Mouse (Mus musculus) thymus, postnatal 14 days (tissue): ENCODE data around the gene Gbp9.
A peak's percentile ranks its signal among the peaks of the same experiment; 100 is the strongest.
"Not testable (repeated sequence)": the region's sequence is repeated elsewhere in the genome, so short reads cannot be mapped to it uniquely, and the experiment has no call there.

Source experiments
- DNase-seq: peaks from one replicate; pipeline ENCODE4 v3.0.0; 2021

Gene Gbp9

DNA sequence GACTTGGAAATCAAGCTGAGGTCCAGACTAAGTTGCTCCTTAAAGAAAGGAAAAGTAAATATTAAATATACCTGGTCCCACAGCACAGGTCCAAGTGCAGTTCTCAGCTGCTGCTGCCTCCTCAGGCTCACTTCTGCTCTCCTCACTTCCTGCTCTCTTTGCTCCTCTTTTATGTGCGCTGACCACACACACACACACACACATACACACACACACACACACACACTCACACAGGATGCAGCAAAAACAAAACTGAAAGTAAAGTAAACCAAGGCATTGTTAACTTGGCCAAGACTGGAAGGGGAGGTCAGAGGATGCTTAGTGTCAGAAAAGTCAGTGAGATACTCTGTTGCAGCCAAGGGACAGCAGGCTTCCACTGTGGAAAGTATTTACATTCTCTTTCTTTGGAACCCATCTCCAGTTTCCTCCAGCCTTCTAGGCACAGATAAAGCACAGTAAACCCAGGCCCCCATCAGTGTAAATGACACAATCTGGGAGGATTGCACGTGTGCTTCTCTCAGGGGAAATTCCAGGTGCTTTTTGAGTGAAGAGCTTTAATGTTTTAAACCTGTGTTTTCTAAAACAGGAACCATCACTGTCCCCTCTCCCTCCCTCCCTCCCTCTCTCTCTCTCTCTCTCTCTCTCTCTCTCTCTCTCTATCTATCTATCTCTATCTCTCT, at the start of gene Gbp9, which contains the start of the genes Gbp8 and Gbp4:
Gbp9 (minus strand) TSS at position 131 of the 680 bp plus-strand sequence.
Gbp8 (minus strand) TSS at position 132 of the 680 bp plus-strand sequence.
Gbp4 (minus strand) TSS at position 178 of the 680 bp plus-strand sequence.
- DNase-seq, result peak; percentile 77

DNA sequence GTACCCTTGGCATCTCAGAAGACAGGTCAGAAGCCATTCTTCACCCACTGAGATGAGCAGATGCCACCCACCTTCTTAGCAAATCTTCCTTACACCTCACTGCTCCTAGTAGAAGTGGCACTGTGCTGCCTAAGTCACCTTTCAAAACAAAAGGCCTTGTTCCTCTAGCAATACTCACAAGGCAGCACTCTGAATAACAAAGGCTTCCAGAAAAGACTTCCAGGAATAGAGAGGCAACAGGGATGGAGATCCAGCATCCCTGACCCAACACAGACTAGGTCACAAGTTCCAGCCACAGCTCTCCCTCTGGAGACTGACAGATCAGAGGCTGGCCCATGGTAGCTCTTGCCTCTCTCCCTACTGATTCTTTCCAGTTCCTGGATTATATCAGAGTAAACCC, 42.1 kb upstream of the Gbp9 start:
- DNase-seq, result no peak

DNA sequence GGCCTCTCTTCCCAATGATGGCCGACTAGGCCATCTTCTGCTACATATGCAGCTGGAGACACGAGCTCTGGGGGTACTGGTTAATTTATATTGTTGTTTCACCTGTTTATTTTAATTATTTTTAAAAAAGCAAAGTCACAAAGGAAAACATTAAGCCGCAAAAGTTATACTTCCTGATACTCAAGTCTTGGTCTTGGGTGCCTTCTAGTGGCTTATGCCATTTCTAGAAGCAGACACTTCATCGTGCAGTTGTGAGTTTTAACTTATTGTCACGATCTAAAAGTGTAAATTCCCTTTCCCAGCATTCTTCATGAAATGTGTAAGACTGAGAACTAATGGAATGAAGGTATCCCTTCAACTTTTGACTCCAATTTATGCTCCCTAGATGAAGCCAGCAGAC, 17.2 kb upstream of the Gbp9 start:
- peak; percentile 26 for DNase-seq

DNA sequence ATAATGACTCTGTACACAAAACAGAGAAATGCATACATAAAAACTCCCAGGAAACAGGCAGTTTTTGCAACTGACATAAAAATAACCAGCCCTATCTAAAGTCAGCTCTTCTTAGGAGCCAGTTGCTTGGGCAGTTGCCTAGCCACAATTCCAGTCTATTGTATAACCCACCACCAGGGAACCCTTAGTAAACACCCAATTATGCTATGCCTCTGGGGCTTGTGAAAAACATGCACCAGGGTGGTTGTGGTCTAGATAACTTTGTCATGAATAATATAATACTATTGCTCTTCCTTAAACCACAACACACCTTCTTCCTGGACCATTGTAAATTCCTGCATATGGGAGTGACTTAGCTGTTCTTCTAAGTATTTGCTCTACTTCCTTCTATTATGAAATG, 14.7 kb upstream of the Gbp9 start:
- no peak for DNase-seq

DNA sequence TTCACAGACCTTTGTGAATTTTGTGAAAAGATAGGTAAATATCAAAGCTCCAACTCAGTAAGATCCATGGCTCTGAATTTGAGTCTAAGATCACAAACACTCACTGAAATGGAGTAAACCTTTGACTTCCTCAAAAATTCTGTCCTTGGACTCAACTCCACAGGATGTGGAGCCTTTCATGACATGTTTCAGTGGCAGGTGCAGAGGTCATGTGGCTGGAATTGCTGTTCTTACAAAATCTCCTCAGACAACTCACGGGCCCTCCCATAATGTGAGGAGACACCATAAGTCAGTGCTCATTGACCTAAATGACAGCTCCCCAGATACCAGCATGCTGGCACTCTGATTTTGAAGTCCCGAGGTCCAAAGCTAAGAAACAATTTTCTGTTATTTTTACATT, 8.7 kb upstream of the Gbp9 start:
- DNase-seq, result not testable (repeated sequence)

DNA sequence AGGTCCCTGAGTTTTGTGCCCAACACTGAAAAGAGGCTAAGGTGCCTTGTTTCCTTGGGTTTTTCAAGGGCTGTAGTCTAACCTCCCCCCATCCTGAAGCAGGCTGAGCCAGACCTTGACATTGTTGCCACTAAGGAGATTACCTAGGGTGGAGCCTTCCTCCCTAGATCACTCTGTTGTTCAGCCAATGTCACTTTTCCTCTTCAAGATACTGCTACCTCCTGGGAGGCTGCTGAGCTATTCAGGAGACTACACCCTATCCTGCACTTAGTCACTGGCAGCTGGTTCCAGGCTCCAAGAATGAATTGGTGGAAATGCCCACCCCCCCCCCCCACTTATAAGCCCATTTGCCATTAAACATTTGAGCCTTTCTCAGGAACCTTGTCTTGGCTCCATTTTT, 7.1 kb upstream of the Gbp9 start:
- DNase-seq, result no peak

DNA sequence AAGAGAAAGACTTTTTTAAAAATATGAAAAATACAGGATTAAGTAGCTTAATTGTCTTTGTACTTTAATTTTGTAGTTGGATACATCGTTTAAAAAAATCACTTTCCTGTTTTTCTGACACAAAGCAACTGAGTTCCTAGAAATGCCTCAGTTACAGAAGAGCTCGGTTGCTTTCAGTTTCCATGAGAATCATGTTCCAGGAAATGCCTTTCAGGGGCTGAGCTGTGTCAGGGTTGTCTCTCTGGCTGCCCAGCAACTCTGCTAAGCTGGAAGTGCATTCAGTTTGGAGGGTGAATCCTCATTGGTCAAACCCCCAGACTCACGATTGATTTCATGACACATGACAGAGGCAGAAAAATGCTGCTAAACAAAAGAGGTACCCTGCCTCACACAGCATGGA, 6.4 kb upstream of the Gbp9 start:
- DNase-seq, result peak; percentile 44

DNA sequence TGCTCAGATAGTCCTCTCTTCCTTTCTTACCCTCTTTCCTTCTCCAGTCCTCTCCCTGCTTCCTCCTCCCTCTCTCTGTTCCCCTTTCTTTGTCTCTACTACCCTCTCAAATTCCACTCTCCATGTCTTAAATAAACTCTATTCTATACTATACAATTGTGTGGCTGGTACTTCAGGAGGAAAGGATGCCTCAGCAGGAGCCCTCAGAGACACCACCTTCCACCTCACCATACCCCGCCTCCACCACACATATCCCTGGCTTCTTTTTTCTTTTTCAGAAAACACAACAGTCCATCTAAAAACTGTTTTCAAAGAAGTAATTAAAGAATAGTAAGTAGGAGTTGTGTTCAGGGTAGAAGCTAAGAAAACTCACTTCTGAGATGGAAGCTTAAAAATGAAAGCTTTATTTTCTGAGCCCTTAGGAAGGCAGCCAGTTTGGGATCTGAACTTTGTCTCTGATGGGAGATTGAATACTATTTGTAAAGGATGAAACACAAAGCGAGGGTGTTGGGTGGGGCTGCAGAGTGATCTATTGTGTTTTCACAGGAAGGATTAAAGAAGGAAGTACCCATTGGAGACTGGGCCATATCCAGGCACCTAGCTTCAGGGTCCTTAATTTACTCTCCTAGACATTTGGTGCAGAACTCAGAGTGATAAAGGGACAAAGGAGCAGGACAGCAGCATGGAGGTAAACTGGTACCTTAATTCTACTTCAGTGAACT, 911 bp upstream of the Gbp9 start:
- not testable (repeated sequence) for DNase-seq

DNA sequence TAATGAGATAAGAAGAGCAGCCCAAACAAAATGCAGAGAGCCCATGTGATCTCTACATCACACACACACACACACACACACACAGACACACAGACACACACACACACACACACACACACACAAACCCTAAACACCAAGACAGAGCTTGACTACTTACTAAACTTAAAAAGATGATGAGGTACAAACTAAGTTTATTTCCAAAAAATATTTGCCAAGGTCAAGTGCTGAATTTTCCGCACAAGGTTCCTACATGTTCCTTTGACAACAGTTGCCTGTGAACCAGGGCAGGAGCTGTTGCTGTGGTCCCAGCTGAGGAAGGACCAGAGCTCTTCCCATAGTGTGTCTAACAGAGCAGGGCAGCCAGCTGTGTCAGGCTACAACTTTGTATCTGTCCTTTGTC, 433 bp downstream of the Gbp9 start:
- no peak for DNase-seq

DNA sequence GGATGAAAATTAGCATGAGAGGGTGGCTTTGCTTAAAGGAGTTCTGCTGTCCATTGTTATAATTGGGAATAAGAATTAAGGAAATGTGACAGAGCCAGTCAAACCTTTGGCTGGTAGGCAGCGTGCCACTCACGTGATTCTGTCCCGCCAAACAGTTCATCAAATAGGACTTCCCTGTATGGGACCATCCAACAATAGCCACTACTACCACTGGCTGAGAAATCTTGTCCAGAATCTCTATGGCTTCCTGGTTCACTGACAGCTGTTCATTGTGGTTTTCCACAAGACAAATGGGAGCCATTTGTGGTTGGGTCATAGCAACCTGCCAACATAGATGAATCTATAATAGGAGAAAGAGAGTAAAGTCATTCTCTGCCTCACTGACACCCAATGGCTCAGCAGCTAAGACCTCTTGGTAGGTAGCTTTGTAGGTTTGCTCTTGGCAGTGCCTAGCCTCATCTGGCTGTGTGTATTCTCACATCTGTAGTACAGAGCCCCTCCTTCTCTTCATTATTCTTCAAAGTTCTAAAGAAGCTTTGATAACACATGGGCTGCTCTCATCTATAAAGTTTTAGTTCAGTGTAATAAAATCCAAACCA, 2.5 kb downstream of the Gbp9 start:
- not testable (repeated sequence) for DNase-seq

DNA sequence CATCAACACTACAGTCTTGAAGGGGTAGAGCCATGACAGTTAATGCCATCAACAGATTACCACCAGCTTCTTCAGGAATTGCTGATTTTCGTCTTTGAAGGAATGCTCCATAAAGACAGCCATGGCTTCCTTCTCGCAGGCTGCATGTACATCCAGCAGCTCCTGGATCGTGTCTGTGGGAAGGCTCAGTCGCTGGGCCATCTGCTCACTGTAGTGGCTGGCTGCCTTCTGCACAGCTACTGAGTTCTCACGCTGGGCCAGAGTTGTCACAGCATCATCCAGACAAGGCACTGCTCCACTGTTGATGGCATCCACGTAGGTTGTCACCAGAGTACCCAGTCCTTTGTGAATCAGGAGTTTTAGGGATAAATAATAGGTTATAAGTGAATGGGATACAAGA, 17.6 kb downstream of the Gbp9 start:
- not testable (repeated sequence) for DNase-seq

DNA sequence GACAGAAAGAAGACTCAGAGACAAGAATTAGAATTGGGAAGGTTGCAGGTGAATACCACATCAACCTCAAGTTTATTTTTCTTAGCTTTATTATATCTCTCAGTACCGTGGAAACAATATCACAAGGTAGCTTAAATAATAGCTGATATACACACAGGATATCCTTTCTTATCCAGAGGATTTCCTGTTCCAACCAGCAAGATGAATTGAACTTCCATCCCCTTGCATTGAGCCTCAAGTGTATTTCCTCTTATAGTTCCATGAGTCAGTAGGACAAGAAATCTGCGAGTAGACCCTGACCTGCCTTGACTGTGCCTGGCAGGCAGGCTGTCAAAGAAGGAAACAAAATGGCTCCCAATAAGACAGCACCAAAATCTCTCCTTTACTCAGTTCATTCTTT, 23.6 kb downstream of the Gbp9 start:
- no peak for DNase-seq

DNA sequence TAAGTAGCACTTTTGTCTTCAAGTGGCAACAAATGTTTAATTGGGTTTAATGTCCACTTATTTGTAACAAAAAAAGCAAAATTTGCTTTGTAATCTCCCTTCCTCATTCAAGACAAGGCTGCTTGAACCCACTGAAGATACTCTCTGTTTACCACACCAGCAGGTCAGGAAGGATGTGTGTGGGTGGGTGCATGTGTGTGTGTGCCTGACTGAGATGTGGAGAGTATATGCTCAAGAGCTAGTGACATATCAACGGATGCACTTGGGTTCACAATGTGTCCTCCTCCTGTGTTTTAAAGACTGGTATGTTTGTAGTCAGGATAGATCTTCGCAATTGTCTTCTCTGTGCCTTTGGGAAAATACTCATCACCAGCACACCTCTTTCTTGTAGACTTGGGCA, 24.6 kb downstream of the Gbp9 start:
- DNase-seq, result peak; percentile 65

DNA sequence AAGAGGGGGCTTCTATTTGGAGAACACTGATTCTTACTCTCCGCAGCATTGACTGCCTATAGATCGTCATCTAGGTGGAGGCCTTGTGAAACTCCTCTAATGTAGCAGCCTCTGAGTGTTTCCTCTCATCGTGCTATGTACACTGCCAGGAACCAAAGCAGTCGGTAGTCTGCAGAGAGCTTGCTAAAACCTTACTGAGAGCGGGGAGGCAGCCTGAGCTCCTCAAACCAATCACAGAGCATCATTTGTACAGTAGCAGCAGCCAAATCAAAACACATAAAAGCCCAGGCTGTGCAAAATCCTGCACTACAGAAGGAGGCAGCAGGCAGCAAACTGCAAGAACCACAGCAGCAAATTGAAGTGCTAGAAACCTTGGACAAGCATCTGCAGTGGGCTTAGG, 25.7 kb downstream of the Gbp9 start:
- peak; percentile 39 for DNase-seq

DNA sequence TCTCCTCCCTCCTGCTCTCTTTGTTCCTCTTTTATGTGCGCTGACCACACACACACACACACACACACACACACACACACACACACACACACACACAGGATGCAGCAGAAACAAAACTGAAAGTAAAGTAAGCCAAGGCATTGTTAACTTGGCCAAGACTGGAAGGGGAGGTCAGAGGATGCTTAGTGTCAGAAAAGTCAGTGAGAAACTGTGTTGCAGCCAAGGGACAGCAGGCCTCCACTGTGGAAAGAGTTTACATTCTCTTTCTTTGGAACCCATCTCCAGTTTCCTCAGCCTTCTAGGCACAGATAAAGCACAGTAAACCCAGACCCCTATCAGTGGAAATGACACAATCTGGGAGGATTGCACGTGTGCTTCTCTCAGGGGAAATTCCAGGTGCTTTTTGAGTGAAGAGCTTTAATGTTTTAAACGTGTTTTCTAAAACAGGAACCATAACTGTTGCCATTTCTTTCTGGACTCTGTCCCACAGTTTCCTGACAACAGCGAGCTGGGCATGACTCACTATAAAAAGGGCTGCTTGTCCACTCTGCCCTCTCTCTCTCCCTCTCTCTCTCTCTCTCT, 29.0 kb downstream of the Gbp9 start:
- peak; percentile 76 for DNase-seq

DNA sequence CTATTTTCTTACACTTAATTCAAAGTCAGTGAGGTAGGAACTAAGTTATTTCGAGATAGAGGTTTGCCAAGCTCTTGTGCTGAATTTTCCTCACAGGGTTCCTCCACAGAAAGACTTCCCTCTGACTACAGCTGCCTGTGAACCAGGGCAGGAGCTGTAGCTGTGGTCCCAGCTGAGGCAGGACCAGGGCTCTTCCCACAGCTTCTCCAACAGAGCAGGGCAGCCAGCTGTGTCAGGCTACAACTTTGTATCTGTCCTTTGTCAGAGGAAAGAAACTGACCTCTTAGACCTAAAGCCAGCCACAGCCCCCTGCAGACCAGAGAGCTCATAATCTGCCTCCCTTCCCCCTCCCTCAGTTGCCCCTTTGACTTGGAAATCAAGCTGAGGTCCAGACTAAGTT, 29.6 kb downstream of the Gbp9 start:
- DNase-seq, result peak; percentile 30

DNA sequence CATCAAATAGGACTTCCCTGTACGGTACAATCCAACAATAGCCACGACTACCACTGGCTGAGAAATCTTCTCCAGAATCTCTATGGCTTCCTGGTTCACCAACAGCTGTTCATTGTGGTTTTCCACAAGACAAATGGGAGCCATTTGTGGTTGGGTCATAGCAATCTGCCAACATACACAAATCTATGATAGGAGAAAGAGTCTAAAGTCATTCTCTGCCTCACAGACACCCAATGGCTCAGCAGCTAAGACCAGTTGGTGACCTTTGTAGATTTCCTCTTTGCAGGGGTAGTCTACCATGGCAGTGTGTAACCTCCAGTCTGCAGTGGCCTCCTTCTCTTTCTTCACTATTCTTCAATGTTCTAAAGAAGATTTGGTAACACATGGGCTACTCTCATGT, 33.6 kb downstream of the Gbp9 start:
- DNase-seq, result not testable (repeated sequence)

DNA sequence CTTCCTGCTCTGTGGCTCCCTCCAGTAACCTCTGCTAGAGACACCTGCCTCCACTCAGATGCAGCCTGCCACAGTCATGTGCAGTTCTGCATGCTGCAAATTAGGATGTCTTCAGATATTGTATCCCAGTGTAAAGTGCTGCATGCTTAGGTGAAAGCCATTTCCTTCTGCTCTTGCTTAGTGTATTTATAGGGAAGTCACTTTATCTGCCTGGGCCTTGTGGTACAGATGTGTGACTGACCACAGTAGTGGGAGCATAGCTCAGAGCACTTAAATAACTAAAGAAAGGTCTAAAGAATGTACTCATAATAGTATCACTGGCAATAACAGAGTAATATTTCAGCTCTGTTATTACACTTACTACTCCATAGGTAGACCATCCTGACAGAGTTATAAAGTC, 57.4 kb downstream of the Gbp9 start:
- DNase-seq, result peak; percentile 44

DNA sequence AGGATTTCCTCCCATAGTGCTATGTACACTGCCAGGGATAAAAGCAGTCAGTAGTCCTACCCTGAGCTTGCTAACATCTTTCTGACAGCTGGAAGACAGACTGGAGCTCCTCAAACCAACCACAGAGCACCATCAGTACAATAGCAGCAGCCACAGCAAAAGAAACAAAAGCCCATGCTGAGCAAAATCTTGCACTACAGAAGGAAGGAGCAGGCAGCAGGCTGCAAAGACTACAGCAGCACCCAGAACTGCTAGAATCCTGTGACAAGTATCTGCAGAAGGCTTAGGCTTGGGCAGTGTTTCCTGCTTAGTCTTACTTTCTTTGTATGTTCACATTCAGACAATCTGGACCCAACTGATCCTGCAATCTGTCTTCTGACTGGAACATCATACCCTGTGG, 71.0 kb downstream of the Gbp9 start:
- DNase-seq, result peak; percentile 73

DNA sequence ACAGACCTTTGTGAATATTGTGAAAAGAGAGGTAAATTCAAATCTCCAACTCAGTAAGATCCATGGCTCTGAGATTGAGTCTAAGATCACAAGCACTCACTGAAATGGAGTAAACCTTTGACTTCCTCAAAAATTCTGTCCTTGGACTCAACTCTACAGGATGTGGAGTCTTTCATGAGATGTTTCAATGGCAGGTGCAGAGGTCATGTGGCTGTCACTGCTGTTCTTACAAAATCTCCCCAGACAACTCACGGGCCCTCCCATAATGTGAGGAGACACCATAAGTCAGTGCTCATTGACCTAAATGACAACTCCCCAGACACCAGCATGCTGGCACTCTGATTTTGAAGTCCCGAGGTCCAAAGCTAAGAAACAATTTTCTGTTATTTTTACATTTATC, 74.9 kb downstream of the Gbp9 start:
- peak; percentile 55 for DNase-seq

DNA sequence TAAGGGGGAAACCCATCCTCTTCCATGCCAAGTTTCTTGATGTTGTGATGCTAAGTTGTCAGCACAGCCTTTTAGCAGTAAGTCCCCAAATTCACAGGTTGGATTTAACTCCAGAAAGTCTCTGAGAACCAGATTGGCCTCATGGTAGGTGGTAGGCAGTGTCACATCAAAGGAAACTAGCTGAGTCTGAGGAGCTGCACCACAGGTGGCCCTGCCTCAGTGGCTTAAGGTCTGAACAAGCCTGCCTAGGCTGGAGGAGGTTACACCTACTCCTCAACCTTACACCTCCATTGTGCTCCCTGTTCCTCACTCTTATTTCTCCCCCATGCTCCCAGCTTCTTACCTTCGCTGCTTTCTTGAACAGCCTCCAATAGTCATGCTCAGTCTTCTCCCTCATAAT, 76.0 kb downstream of the Gbp9 start:
- DNase-seq, result peak; percentile 59

DNA sequence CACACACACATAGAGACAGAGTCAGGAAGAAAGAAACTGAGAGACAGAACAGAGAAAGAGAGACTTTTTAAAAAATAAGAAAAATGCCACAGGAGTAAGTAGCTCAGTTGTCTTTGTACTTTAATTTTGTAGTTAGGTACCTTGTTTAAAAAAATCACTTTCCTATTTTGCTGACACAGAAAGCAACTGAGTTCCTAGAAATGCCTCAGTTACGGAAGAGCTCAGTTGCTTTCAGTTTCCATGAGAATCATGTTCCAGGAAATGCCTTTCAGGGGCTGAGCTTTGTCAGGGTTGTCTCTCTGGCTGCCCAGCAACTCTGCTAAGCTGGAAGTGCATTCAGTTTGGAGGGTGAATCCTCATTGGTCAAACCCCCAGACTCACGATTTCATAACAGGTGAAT, 76.9 kb downstream of the Gbp9 start:
- DNase-seq, result peak; percentile 19

DNA sequence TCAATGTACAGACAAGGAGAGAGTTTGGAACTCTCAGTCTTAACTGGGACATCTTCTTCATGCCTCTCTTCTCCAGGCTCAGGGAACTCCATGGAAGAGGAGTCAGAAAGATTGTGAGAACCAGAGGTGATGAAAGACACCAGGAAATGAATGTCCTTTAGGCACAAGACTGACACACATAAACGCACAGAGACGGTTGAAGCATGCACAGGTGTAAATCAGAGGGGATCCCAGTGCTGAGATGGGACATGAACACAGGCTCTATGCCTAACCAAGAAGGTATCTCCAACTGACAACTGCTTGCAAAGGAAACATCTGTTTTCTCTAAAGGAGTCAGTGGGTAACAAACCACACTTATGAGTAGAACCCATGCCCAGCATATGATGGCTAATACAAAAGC, 79.1 kb downstream of the Gbp9 start:
- peak; percentile 70 for DNase-seq

DNA sequence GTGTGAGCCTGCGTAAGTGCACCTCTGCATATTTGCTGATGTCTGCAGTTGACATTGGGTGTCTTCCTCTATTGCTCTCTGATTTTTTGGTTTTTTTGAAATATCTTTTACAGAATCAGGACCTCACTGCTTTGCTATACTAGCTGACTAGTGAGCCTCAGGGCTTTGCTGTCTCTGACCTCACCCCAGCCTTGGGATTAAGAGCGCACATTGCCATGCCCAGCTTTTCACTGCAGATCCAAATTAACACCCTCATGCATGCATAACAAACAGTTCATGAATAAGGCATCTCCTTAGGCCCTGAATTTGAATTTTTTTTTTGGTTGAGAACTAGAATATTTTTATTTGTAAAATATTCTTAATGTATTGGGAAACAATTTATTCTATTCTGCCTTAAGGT, 84.1 kb downstream of the Gbp9 start:
- no peak for DNase-seq
